In the genomic region with DNA sequence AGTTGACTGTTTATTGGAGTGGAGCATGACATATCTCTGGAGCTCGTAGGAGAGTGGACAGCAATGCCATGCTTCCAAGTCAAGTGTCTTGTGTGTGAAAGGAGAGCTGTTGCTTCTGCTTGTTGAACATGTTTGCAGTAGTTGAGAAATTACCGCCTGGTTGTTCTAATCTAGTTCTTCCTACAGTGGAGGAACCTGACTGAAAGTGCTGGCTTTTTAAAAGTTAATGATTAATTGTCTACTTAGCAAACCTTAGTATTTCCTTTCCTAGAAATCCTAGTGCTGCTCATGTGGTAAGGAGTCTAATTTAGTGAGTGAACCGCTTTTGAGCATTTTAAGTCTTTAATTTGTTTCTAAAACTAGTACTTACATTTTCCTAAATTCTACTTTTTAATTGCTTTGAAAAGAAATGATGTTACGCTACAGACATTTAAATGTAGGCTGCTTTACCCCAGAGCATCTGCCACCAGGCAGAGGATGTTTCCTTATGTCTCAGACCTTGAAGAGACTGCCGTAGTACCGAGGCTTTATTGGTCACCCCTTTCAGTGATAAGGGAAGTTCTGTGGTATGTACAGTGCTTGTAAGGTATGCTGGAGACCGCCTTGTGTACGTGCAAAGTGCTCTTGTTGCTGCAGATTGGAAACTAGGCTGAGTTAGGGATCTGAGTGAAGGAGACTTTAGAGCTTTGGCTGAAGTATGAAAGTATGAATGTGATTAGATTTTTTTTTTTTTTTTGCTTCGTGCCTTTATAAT, we compare ENCODE assay signal across 14 mouse cellular contexts. TPM values are rescaled to one million over a fixed set of nuclear protein-coding genes. Genes with fewer than 3 reads are reported as not detected.
DNase-seq lines count a peak whose midpoint lies in the region; ATAC-seq and TF ChIP-seq lines count a peak whose summit lies in the region.
"Had no signal": no experiment of that assay in that cellular context is flagged by ENCODE, and none has a peak within 500 bp of the region (broad histone marks: within the 10 kb centered on the region; RNA-seq: fewer than 3 reads in every experiment).

No protein-coding gene starts in this region.

- H3K36me3 ChIP-seq in heart, postnatal 0 days (replicated peaks; ENCODE audit: control insufficient read depth, insufficient read depth, low read length), result no peaks in the 10 kb centered on the region
- H3K36me3 ChIP-seq in lung, embryonic 16.5 days (ENCODE audit: control insufficient read depth, insufficient read depth, low read length), result no peaks in the 10 kb centered on the region
- no peaks in the 10 kb centered on the region for H3K36me3 ChIP-seq in liver, embryonic 15.5 days (replicated peaks)
- H3K36me3 ChIP-seq: limb, embryonic 12.5 days had no signal

- no peak for TF ChIP-seq EP300 in heart, postnatal 0 days (IDR thresholded peaks at IDR 0.05; ENCODE audit: low read depth)

- no peak for TF ChIP-seq CTCF in heart, postnatal 0 days (IDR thresholded peaks at IDR 0.05; ENCODE audit: low read depth)

- no peaks in the 10 kb centered on the region for H3K9me3 ChIP-seq in heart, postnatal 0 days (replicated peaks; ENCODE audit: control insufficient read depth, low read length)
- H3K9me3 ChIP-seq in lung, embryonic 16.5 days (ENCODE audit: control insufficient read depth, low read length), result no peaks in the 10 kb centered on the region
- H3K9me3 ChIP-seq in liver, embryonic 15.5 days (replicated peaks), result no peaks in the 10 kb centered on the region
- H3K9me3 ChIP-seq: embryonic facial prominence, embryonic 10.5 days; limb, embryonic 12.5 days had no signal

- H3K9ac ChIP-seq in heart, postnatal 0 days (replicated peaks; ENCODE audit: low read depth, low read length), result no peak overlapping the region
- H3K9ac ChIP-seq in lung, embryonic 16.5 days (ENCODE audit: low read length), result no peak overlapping the region
- H3K9ac ChIP-seq in liver, embryonic 15.5 days, result no peak overlapping the region
- H3K9ac ChIP-seq: limb, embryonic 12.5 days had no signal

- H3K4me2 ChIP-seq in heart, postnatal 0 days (ENCODE audit: low read depth, low read length), result no peak overlapping the region
- no peak overlapping the region; the same call in 1 of the 2 replicates for H3K4me2 ChIP-seq in lung, embryonic 16.5 days (ENCODE audit: low read depth, low read length)
- H3K4me2 ChIP-seq in liver, embryonic 15.5 days, result peak overlapping the region; percentile 13; the same call in 1 of the 2 replicates
- H3K4me2 ChIP-seq: limb, embryonic 12.5 days had no signal

- peak overlapping the region; percentile 2; the same call in 1 of the 2 replicates for H3K27ac ChIP-seq in heart, postnatal 0 days (ENCODE audit: low read depth)
- H3K27ac ChIP-seq in lung, embryonic 16.5 days (ENCODE audit: low read length), result peak overlapping the region; percentile 25
- H3K27ac ChIP-seq in liver, embryonic 15.5 days (replicated peaks), result 0 out of 2 replicates have a peak overlapping the region, but pooled peaks have one; percentile 51
- H3K27ac ChIP-seq: embryonic facial prominence, embryonic 10.5 days; limb, embryonic 12.5 days had no signal

- no peak overlapping the region for H3K4me3 ChIP-seq in heart, postnatal 0 days (ENCODE audit: low read depth, low read length)
- no peak overlapping the region for H3K4me3 ChIP-seq in lung, embryonic 16.5 days (ENCODE audit: low read length)
- no peak overlapping the region for H3K4me3 ChIP-seq in liver, embryonic 15.5 days (replicated peaks)
- H3K4me3 ChIP-seq: embryonic facial prominence, embryonic 10.5 days; limb, embryonic 12.5 days; myocyte had no signal

- no peaks in the 10 kb centered on the region for H3K27me3 ChIP-seq in heart, postnatal 0 days (ENCODE audit: control insufficient read depth, insufficient read depth, low read length)
- no peaks in the 10 kb centered on the region for H3K27me3 ChIP-seq in lung, embryonic 16.5 days (ENCODE audit: control insufficient read depth, insufficient read depth, low read depth, low read length)
- no peaks in the 10 kb centered on the region for H3K27me3 ChIP-seq in liver, embryonic 15.5 days
- H3K27me3 ChIP-seq: limb, embryonic 12.5 days had no signal

- ATAC-seq in heart, postnatal 0 days (ENCODE audit: insufficient read depth, low read depth), result no peak
- ATAC-seq in lung, embryonic 16.5 days (ENCODE audit: low read depth), result 0 out of 2 replicates have a peak, but pooled peaks have one; percentile 42
- no peak for ATAC-seq in liver, embryonic 15.5 days (ENCODE audit: insufficient read depth)

- WGBS in heart, postnatal 0 days, result 39% methylated on average over 9 of the region's 9 CpGs
- 50% methylated on average over 9 of the region's 9 CpGs for WGBS in lung, embryonic 16.5 days
- WGBS in liver, embryonic 15.5 days (ENCODE audit: insufficient replicate concordance), result 49% methylated on average over 9 of the region's 9 CpGs

- DNase-seq in heart, postnatal 0 days (ENCODE audit: low spot score), result no peak
- no peak for DNase-seq in heart, adult 18-20 months
- no peak for DNase-seq in lung, postnatal 25 days (ENCODE audit: low spot score)
- DNase-seq in yolk sac, embryonic 10.5 days (ENCODE audit: low spot score), result peak; percentile 44
- DNase-seq in Muller cell, postnatal 12 days (ENCODE audit: inconsistent ontology term), result no peak
- no peak for DNase-seq in right cerebral cortex, postnatal 25 days
- DNase-seq: B cell, adult 2 months; cerebellum, adult 9-11 months; heart, postnatal 4 days had no signal

- peaks cover 27% of the 10 kb centered on the region for H3K4me1 ChIP-seq in heart, postnatal 0 days (ENCODE audit: control insufficient read depth, insufficient read depth)
- peaks cover 21% of the 10 kb centered on the region for H3K4me1 ChIP-seq in lung, embryonic 16.5 days (replicated peaks; ENCODE audit: control insufficient read depth, insufficient read depth, low read length)
- H3K4me1 ChIP-seq in liver, embryonic 15.5 days (replicated peaks), result peaks cover 42% of the 10 kb centered on the region

RNA-seq across cellular contexts. Expression of a gene that starts 59.3 kb away (rescaled TPM):
- 55.2 and 90.3 TPM in 2 replicates for total RNA-seq in heart, postnatal 0 days (2014; rRNA removed; ENCODE audit: low replicate concordance)
- 6.9 and 7.7 TPM in 2 replicates for polyA plus RNA-seq in heart, postnatal 0 days (2015; fragmentation: Nextera tagmentation; extraction: Ambion mirVana)
- 10 to 100 TPM; 64.8 to 73.1 TPM for total RNA-seq in heart, adult 18-20 months (2021)
- polyA plus RNA-seq in lung, embryonic 16.5 days (2015; fragmentation: Nextera tagmentation; extraction: Ambion mirVana), result 8.0 and 9.0 TPM in 2 replicates
- polyA plus RNA-seq in liver, embryonic 15.5 days (2015; fragmentation: Nextera tagmentation; extraction: Ambion mirVana), result 4.3 and 4.4 TPM in 2 replicates
